Mouse (Mus musculus) forebrain, embryonic 10.5 days (tissue): ENCODE data around the gene Myo1a. TPM values are rescaled to one million over a fixed set of nuclear protein-coding genes. Genes with fewer than 3 reads are reported as not detected.

Experiments
- DNase-seq: peaks from one replicate; pipeline ENCODE4 v3.0.0-alpha.2; 2017; ENCODE audit warnings: low spot score; ENCODE audit errors: extremely low spot score
- H3K27ac ChIP-seq: fragments of 300-500 bp; sonication (generic); 2 replicates; pipeline ENCODE4 v1.5.1; 2016; ENCODE audit warnings: mild to moderate bottlenecking
- H3K27me3 ChIP-seq: fragments of 300-500 bp; sonication (generic); 2 replicates; pipeline ENCODE4 v1.6.1; 2016; ENCODE audit warnings: mild to moderate bottlenecking; ENCODE audit not compliant: poor library complexity, severe bottlenecking
- H3K36me3 ChIP-seq: fragments of 300-500 bp; sonication (generic); replicated peaks from 2 replicates; pipeline ENCODE4 v1.6.1; 2016; ENCODE audit warnings: mild to moderate bottlenecking, moderate library complexity
- H3K4me1 ChIP-seq: fragments of 300-500 bp; sonication (generic); 2 replicates; pipeline ENCODE4 v1.6.1; 2016
- H3K4me3 ChIP-seq: fragments of 300-500 bp; sonication (generic); 2 replicates; pipeline ENCODE4 v1.5.1; 2016; ENCODE audit warnings: mild to moderate bottlenecking, moderate library complexity
- H3K9me3 ChIP-seq: fragments of 300-500 bp; sonication (generic); 2 replicates; pipeline ENCODE4 v1.6.1; 2016; ENCODE audit warnings: mild to moderate bottlenecking, moderate library complexity
- WGBS: fragments of 180-500 bp; shearing (Covaris S2); methylation state at CpG from one replicate; pipeline ENCODE4 v1.1.7; 2016; 5-methylcytosine and 5-hydroxymethylcytosine counted together
- polyA plus RNA-seq: library from polyadenylated mRNA; unstranded; fragments of >200 nt; fragmentation: Nextera tagmentation; extraction: Ambion mirVana; gene quantifications from 2 replicates; pipeline ENCODE4 v1.2.1, GENCODE M21; 2016

The Myo1a gene
- polyA plus RNA-seq, 1 experiment from 2014 or later, result 0.40 TPM

GRCm38 (mm10) chr10:127677591-127678336 is 27.2 kb upstream of the Myo1a start:
- Histone ChIP-seq H3K27me3 (no peaks in the 10 kb centered on the region), H3K4me1 (peaks cover 23% of the 10 kb centered on the region), H3K9me3 (no peaks in the 10 kb centered on the region), H3K36me3 (peaks cover 8% of the 10 kb centered on the region; the same call in 1 of the 2 replicates), H3K27ac (peak overlapping the region; percentile 91), H3K4me3 (peak overlapping the region; percentile 88)
- WGBS, result 16% methylated on average over 14 of the region's 14 CpGs
- DNase-seq, result no peak

DNA sequence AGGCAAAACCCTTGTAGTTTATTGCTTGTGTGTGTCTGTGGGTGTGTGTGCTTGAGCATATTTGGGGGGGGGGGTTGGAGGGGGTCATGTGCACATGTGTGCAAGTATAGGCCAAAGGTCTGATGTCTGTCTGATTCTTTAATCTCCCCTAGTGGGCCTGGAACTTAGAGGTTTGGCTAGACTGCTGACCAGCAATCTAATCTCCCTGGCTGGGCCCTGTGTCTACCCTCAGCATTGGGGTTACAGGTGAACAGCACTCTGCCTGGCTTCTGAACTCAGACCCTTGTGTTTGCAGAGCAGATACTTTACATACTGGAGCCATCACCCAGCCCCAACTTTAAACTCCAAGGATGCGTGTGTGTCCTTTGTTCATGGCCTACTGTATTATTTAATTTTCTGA is 25.8 kb upstream of the Myo1a start:
- Histone ChIP-seq H3K4me3 (no peak overlapping the region), H3K9me3 (no peaks in the 10 kb centered on the region), H3K36me3 (peaks cover 8% of the 10 kb centered on the region; the same call in 1 of the 2 replicates), H3K27me3 (no peaks in the 10 kb centered on the region), H3K27ac (no peak overlapping the region), H3K4me1 (peaks cover 23% of the 10 kb centered on the region)
- WGBS, result 94% methylated on average over 1 of the region's 1 CpGs
- no peak for DNase-seq

DNA sequence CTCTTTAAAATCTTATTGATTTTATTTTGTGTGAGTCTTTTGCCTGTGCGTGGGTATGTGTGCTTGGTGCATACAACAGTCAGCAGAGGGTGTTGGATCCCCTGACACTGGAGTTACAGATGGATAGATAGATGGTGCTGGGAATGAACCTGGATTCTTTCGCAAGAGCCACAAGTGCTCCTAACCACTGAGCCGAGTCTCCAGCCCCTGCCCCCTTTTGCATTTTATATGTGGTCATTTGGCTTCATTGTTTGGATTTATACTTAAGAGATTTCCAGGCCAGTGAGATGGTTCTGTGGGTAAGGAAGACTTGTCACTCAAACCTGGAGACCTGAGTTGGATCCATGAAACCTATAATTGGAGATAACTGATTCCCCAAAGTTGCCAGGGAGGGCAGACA is 25.1 kb upstream of the Myo1a start:
- no peak overlapping the region for H3K27ac ChIP-seq
- no peaks in the 10 kb centered on the region for H3K9me3 ChIP-seq
- H3K27me3 ChIP-seq, result no peaks in the 10 kb centered on the region
- H3K36me3 ChIP-seq, result peaks cover 8% of the 10 kb centered on the region; the same call in 1 of the 2 replicates
- no peak overlapping the region for H3K4me3 ChIP-seq
- H3K4me1 ChIP-seq, result peaks cover 23% of the 10 kb centered on the region
- WGBS, result 90% methylated on average over 3 of the region's 3 CpGs
- no peak for DNase-seq

DNA sequence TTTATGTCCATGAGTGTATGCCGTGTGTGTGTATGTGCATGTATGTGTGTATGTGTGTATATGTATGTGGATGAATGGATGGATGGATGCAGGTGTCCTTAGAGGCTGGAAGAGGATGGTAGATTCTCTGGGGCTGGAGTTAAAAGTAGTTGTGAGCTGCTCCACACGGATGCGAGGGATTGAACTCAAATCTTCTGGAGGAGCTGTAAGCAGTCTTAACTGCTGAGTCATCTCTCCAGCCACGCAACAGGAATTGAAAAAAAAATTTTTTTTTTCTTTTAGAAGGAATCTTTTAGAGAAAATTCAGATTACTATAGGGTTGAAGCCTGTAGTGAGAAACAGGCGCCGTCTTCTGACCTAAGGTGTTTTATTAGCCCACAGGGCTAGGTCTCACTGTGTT is 22.1 kb upstream of the Myo1a start:
- Histone ChIP-seq H3K27ac (no peak overlapping the region), H3K36me3 (peaks cover 8% of the 10 kb centered on the region; the same call in 1 of the 2 replicates), H3K27me3 (no peaks in the 10 kb centered on the region), H3K4me3 (no peak overlapping the region), H3K4me1 (peaks cover 12% of the 10 kb centered on the region), H3K9me3 (no peaks in the 10 kb centered on the region)
- DNase-seq, result no peak
- 93% methylated on average over 6 of the region's 6 CpGs for WGBS

DNA sequence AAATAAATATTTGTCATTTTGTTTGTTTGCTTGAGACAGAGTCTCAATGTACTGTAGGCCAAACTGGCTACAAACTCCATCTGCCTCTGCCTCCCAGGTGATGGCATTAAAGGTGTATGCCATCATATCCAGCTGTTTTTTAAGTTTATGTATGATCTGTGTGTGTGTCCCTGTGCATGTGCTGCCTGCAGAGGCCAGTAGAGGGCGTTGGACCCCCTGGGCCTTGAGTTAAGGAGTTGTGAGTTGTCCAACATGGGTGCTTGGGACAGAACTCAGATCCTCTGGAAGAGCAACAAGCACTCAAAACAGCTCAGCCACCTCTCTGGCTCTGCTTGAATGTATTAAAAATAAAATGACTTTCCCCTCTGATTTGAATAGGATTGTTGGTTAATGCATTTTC is 13.9 kb upstream of the Myo1a start:
- Histone ChIP-seq H3K4me3 (no peak overlapping the region), H3K4me1 (no peaks in the 10 kb centered on the region), H3K27ac (no peak overlapping the region), H3K36me3 (peaks cover 67% of the 10 kb centered on the region), H3K27me3 (no peaks in the 10 kb centered on the region), H3K9me3 (no peaks in the 10 kb centered on the region)
- DNase-seq, result no peak
- WGBS, result 23% methylated on average over 1 of the region's 1 CpGs

- WGBS, result 71% methylated on average over 2 of the region's 2 CpGs
- no peak overlapping the region for H3K4me3 ChIP-seq
- no peaks in the 10 kb centered on the region for H3K9me3 ChIP-seq
- no peaks in the 10 kb centered on the region for H3K27me3 ChIP-seq
- H3K27ac ChIP-seq, result no peak overlapping the region
- no peak for DNase-seq
- no peaks in the 10 kb centered on the region for H3K4me1 ChIP-seq
- H3K36me3 ChIP-seq, result peaks cover 93% of the 10 kb centered on the region
Observed at GRCm38 (mm10) chr10:127694636-127695035, 10.3 kb upstream of the Myo1a start.

DNA sequence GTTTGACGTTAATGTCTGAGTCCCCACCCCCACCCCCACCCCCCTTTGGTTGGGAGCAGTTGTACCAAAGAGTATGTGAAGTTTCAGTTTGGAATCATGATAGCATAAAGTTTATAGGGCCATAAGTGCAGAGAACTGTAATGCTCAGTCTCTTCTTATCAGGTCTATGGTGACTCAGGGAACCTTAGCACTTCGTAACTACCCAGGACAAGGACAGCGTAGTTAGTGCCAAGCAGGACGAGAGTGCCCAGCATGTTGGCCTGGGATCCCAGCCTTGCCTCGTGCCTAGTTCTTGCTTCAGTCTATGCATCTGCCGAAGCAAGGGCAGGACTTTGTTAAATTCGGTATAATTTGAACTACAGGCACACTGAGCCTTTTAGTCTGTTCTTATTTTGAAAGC is 9.2 kb upstream of the Myo1a start:
- Histone ChIP-seq H3K4me3 (no peak overlapping the region), H3K27ac (no peak overlapping the region), H3K27me3 (no peaks in the 10 kb centered on the region), H3K4me1 (no peaks in the 10 kb centered on the region), H3K9me3 (no peaks in the 10 kb centered on the region), H3K36me3 (peaks cover 90% of the 10 kb centered on the region)
- 94% methylated on average over 7 of the region's 7 CpGs for WGBS
- no peak for DNase-seq

GRCm38 (mm10) chr10:127698966-127699365 is 6.0 kb upstream of the Myo1a start:
- no peaks in the 10 kb centered on the region for H3K27me3 ChIP-seq

DNA sequence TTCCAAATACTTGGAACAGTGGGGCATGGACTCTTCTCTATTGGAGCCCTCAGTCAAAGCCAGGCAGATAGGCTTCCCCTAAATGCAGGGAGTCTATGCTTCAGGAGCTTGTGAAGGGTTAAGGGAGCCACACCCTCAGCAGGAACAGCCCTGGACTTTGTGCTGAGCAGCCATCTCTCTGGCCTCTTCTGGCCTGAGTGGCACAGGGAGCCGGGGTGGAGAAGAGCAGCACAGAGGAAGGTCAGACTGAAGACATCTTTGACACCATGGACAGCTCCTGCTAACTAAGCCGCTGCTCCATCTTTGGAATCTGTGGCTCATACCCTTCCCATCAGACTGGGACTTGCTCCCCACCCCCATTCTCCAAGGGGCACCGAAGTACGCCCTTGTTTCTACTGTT is 1.7 kb upstream of the Myo1a start:
- Histone ChIP-seq H3K9me3 (no peaks in the 10 kb centered on the region), H3K4me3 (no peak overlapping the region), H3K36me3 (peaks cover 22% of the 10 kb centered on the region), H3K27me3 (no peaks in the 10 kb centered on the region), H3K27ac (no peak overlapping the region), H3K4me1 (no peaks in the 10 kb centered on the region)
- DNase-seq, result no peak
- 49% methylated on average over 4 of the region's 4 CpGs for WGBS

More at GRCm38 (mm10) chr10:127698966-127699365, 6.0 kb upstream of the Myo1a start:
- WGBS, result 93% methylated on average over 7 of the region's 7 CpGs
- no peaks in the 10 kb centered on the region for H3K9me3 ChIP-seq
- no peak overlapping the region for H3K27ac ChIP-seq
- DNase-seq, result no peak
- H3K36me3 ChIP-seq, result peaks cover 59% of the 10 kb centered on the region
- H3K4me1 ChIP-seq, result no peaks in the 10 kb centered on the region
- no peak overlapping the region for H3K4me3 ChIP-seq

GRCm38 (mm10) chr10:127704293-127704692 is 677 bp upstream of the Myo1a start:
- H3K9me3 ChIP-seq, result no peaks in the 10 kb centered on the region
- no peak for DNase-seq
- no peak overlapping the region for H3K4me3 ChIP-seq
- H3K36me3 ChIP-seq, result peaks cover 12% of the 10 kb centered on the region; the same call in 1 of the 2 replicates
- H3K4me1 ChIP-seq, result no peaks in the 10 kb centered on the region
- WGBS, result 82% methylated on average over 2 of the region's 2 CpGs
- H3K27ac ChIP-seq, result no peak overlapping the region
- no peaks in the 10 kb centered on the region for H3K27me3 ChIP-seq

GRCm38 (mm10) chr10:127705783-127706182 is 813 bp downstream of the Myo1a start:
- DNase-seq, result no peak
- WGBS, result 94% methylated on average over 4 of the region's 4 CpGs
- no peak overlapping the region for H3K4me3 ChIP-seq
- no peaks in the 10 kb centered on the region for H3K36me3 ChIP-seq
- no peaks in the 10 kb centered on the region for H3K4me1 ChIP-seq
- no peak overlapping the region for H3K27ac ChIP-seq
- no peaks in the 10 kb centered on the region for H3K9me3 ChIP-seq
- no peaks in the 10 kb centered on the region for H3K27me3 ChIP-seq

DNA sequence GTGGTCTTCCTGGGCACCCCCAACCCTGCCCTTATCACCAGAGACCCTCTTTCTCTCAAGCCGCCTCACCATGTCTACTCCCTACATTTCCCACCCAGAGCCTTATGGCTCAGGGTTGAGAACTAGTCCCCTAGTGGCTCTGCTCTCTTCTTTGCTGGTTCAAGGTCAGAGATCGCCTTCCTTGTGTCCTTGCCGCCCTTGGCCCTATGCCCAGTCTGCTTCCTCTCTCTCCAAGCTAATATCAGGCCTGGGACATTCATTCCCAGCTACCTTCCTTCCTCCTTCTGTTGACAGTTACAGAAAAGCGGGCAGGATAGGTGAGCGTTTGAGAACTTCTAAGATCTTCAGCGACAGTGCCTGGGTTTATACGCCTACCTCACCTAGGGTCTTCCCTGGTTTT is 2.8 kb downstream of the Myo1a start:
- no peak for DNase-seq
- Histone ChIP-seq H3K27me3 (no peaks in the 10 kb centered on the region), H3K27ac (no peak overlapping the region), H3K4me3 (no peak overlapping the region), H3K9me3 (no peaks in the 10 kb centered on the region), H3K4me1 (peaks cover 5% of the 10 kb centered on the region), H3K36me3 (no peaks in the 10 kb centered on the region)
- WGBS, result 94% methylated on average over 7 of the region's 7 CpGs

GRCm38 (mm10) chr10:127708850-127709370 is 3.9 kb downstream of the Myo1a start:
- no peaks in the 10 kb centered on the region for H3K27me3 ChIP-seq
- no peak for DNase-seq
- H3K9me3 ChIP-seq, result no peaks in the 10 kb centered on the region
- H3K27ac ChIP-seq, result no peak overlapping the region
- WGBS, result 83% methylated on average over 3 of the region's 3 CpGs
- H3K4me3 ChIP-seq, result no peak overlapping the region
- H3K4me1 ChIP-seq, result peaks cover 8% of the 10 kb centered on the region
- H3K36me3 ChIP-seq, result no peaks in the 10 kb centered on the region
